Mouse (Mus musculus): ENCODE data around the gene Cdk2ap1.
"Not testable (repeated sequence)": the region's sequence is repeated elsewhere in the genome, so short reads cannot be mapped to it uniquely, and the experiment has no call there.

Gene Cdk2ap1

GRCm38 (mm10) chr5:124362982-124363381 is at the start of gene Cdk2ap1:
Gene Cdk2ap1, minus strand, starts transcription at chr5:124363082.
- not testable (repeated sequence) for DNase-seq

GRCm38 (mm10) chr5:124412163-124412562 is 49.3 kb upstream of the Cdk2ap1 start:
- DNase-seq: no peak

- peak; percentile 14 for DNase-seq
These were observed 47.9 kb upstream of the Cdk2ap1 start for GRCm38 (mm10) chr5:124410808-124411207.

GRCm38 (mm10) chr5:124393726-124394125 is 30.8 kb upstream of the Cdk2ap1 start:
- no peak for DNase-seq

GRCm38 (mm10) chr5:124392412-124392811 is 29.5 kb upstream of the Cdk2ap1 start:
- no peak for DNase-seq

GRCm38 (mm10) chr5:124387932-124388331 is 25.1 kb upstream of the Cdk2ap1 start:
- no peak for DNase-seq

- no peak for DNase-seq
These were observed 17.2 kb upstream of the Cdk2ap1 start for GRCm38 (mm10) chr5:124380121-124380520.

- no peak for DNase-seq
These were observed 14.3 kb upstream of the Cdk2ap1 start for GRCm38 (mm10) chr5:124377149-124377548.

- DNase-seq: no peak
These were observed 13.5 kb upstream of the Cdk2ap1 start for GRCm38 (mm10) chr5:124376401-124376800.

- no peak for DNase-seq
These were observed 11.4 kb upstream of the Cdk2ap1 start for GRCm38 (mm10) chr5:124374298-124374697.

GRCm38 (mm10) chr5:124366721-124367120 is 3.8 kb upstream of the Cdk2ap1 start:
- DNase-seq: peak; percentile 73

- no peak for DNase-seq
These were observed 2.9 kb upstream of the Cdk2ap1 start for GRCm38 (mm10) chr5:124365754-124366153.

GRCm38 (mm10) chr5:124364173-124364918 is 1.5 kb upstream of the Cdk2ap1 start:
- no peak for DNase-seq

- DNase-seq: no peak
These were observed 3.2 kb downstream of the Cdk2ap1 start for GRCm38 (mm10) chr5:124359641-124360040.

- no peak for DNase-seq
These were observed 6.2 kb downstream of the Cdk2ap1 start for GRCm38 (mm10) chr5:124356695-124357094.

- DNase-seq: no peak
These were observed 7.4 kb downstream of the Cdk2ap1 start for GRCm38 (mm10) chr5:124355425-124355959.

GRCm38 (mm10) chr5:124354574-124355424 is 8.1 kb downstream of the Cdk2ap1 start:
- peak; percentile 63 for DNase-seq

- peak; percentile 82 for DNase-seq
These were observed 8.9 kb downstream of the Cdk2ap1 start for GRCm38 (mm10) chr5:124353726-124354547.

GRCm38 (mm10) chr5:124353011-124353725 is 9.7 kb downstream of the Cdk2ap1 start:
- peak; percentile 71 for DNase-seq

GRCm38 (mm10) chr5:124352141-124352920 is 10.6 kb downstream of the Cdk2ap1 start:
- DNase-seq: peak; percentile 88

GRCm38 (mm10) chr5:124351604-124352003 is 11.3 kb downstream of the Cdk2ap1 start:
- DNase-seq: no peak
